Comparison of ENCODE assay signal across 17 mouse cellular contexts in the genomic region with DNA sequence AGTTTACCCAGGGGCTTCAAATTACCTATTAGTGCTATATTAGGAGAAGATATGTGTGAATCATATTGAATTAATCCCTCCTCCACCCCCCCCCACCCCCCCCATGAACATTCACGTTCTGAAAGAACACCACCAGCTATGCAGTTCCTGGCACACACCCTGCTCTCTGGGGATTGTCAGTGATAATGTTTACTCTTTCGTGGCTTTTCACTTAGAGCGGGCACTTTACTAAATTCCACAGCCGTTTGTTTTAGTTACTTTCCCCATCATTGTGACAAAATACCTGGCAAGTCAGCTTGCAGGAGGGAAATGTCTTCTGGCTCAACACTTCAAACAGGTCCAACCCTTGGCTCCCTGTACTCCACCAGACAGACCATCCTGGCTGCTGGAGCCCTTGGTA.
"Had no signal": no experiment of that assay in that cellular context is flagged by ENCODE, and none has a peak within 500 bp of the region (broad histone marks: within the 10 kb centered on the region; RNA-seq: fewer than 3 reads in every experiment).

No protein-coding gene starts in this region.

- H3K9me3 ChIP-seq: limb, embryonic 12.5 days; liver, embryonic 13.5 days; midbrain, embryonic 13.5 days; neural tube, embryonic 15.5 days had no signal

- H3K4me2 ChIP-seq: limb, embryonic 12.5 days; liver, embryonic 13.5 days; midbrain, embryonic 13.5 days; neural tube, embryonic 15.5 days had no signal

- H3K27ac ChIP-seq: limb, embryonic 12.5 days; liver, embryonic 13.5 days; midbrain, embryonic 13.5 days; neural tube, embryonic 15.5 days had no signal

- ATAC-seq: inflammation-experienced regulatory T-cells, adult 6 months; intestine, postnatal 0 days; liver, postnatal 0 days; midbrain, embryonic 13.5 days had no signal

- H3K4me1 ChIP-seq: neural tube, embryonic 15.5 days had no signal

- H3K36me3 ChIP-seq: limb, embryonic 12.5 days; liver, embryonic 13.5 days; midbrain, embryonic 13.5 days; neural tube, embryonic 15.5 days had no signal

- H3K27me3 ChIP-seq: limb, embryonic 12.5 days; liver, embryonic 13.5 days; midbrain, embryonic 13.5 days; neural tube, embryonic 15.5 days had no signal

- H3K9ac ChIP-seq: limb, embryonic 12.5 days; liver, embryonic 13.5 days; liver, postnatal 0 days; midbrain, embryonic 13.5 days; neural tube, embryonic 15.5 days had no signal

- H3K4me3 ChIP-seq: limb, embryonic 12.5 days; liver, embryonic 13.5 days; midbrain, embryonic 13.5 days; myocyte; neural tube, embryonic 15.5 days had no signal

- DNase-seq: kidney, adult 8-10 months; kidney, postnatal 25 days; layer of hippocampus, adult 9-11 months; layer of hippocampus, postnatal 36 days; liver; liver, embryonic 13.5 days; liver, postnatal 0 days; right cerebral cortex, adult 18-20 months; right cerebral cortex, postnatal 25 days; thymus, adult 18-20 months; thymus, postnatal 14 days had no signal
